Mouse (Mus musculus): Measurements from ENCODE around the gene Gm17606. TPM values are rescaled to one million over a fixed set of nuclear protein-coding genes. Genes with fewer than 3 reads are reported as not detected.

Gene Gm17606
- polyA plus RNA-seq, 1 experiment from 2014 or later = not detected

DNA sequence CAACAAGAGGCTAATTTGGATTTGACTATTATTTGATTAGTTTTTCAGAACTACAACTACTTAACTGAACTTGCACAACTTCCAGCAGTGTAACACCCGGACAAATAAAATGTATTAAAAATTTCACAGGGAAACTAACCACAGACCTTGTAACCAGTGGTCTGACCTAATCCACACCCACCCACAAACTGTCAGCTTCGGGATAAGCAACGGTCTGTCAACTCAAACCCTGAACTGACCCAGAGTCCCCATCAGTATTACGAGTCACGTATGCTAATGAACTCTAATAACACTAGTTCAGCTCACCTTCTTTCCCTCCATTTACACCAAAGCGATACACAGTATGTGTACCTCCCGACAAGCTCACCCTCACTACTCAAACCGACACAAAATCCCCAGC is 44.7 kb downstream of the Gm17606 start:
- TF ChIP-seq CTCF (IDR thresholded peaks at IDR 0.05; ENCODE audit: low read depth) = no peak
- Histone ChIP-seq H3K36me3 (ENCODE audit: insufficient read depth) (peaks cover 42% of the 10 kb centered on the region), H3K4me1 (ENCODE audit: insufficient read depth) (no peaks in the 10 kb centered on the region)

GRCm38 (mm10) chr14:54686063-54686521 is 45.3 kb downstream of the Gm17606 start, which contains the start of gene 1700123O20Rik:
TSS of gene 1700123O20Rik (plus strand) at chr14:54686216.
- WGBS = under 1% methylated on average over 41 of the region's 41 CpGs
- ATAC-seq (ENCODE audit: insufficient read depth) (peak; percentile 83), DNase-seq (peak; percentile 87)
- H3K4me3 ChIP-seq (ENCODE audit: low read depth, low read length) = peak within 1 kb of the TSS; percentile 85
- peaks cover 46% of the 10 kb centered on the region for H3K36me3 ChIP-seq (ENCODE audit: insufficient read depth)
- H3K9ac ChIP-seq = peak within 1 kb of the TSS; percentile 93
- peak within 1 kb of the TSS; percentile 78 for H3K4me2 ChIP-seq
- no peaks in the 10 kb centered on the region for H3K4me1 ChIP-seq (ENCODE audit: insufficient read depth)
- H3K9me3 ChIP-seq (ENCODE audit: low read depth, low read length) = no peaks in the 10 kb centered on the region
- H3K27me3 ChIP-seq (ENCODE audit: insufficient read depth, low read length) = no peaks in the 10 kb centered on the region
- peak within 1 kb of the TSS; percentile 96 for H3K27ac ChIP-seq (ENCODE audit: low read depth)
- peak; percentile 61 for TF ChIP-seq CTCF (IDR thresholded peaks at IDR 0.05; ENCODE audit: low read depth)

More for the DNA sequence above, 44.7 kb downstream of the Gm17606 start:
- Histone ChIP-seq H3K9ac (peak overlapping the region; percentile 93), H3K27ac (ENCODE audit: low read depth) (0 out of 2 replicates have a peak overlapping the region, but pooled peaks have one; percentile 13), H3K9me3 (ENCODE audit: low read depth, low read length) (no peaks in the 10 kb centered on the region), H3K27me3 (ENCODE audit: insufficient read depth, low read length) (no peaks in the 10 kb centered on the region), H3K4me3 (ENCODE audit: low read depth, low read length) (peak overlapping the region; percentile 85), H3K4me2 (peak overlapping the region; percentile 78)
- DNase-seq = no peak
- 9% methylated on average over 8 of the region's 8 CpGs for WGBS
- ATAC-seq (ENCODE audit: insufficient read depth) = no peak

- no peaks in the 10 kb centered on the region for H3K9me3 ChIP-seq (ENCODE audit: low read depth, low read length)
- WGBS = under 1% methylated on average over 44 of the region's 44 CpGs
- no peak for TF ChIP-seq CTCF (IDR thresholded peaks at IDR 0.05; ENCODE audit: low read depth)
- no peaks in the 10 kb centered on the region for H3K27me3 ChIP-seq (ENCODE audit: insufficient read depth, low read length)
- no peaks in the 10 kb centered on the region for H3K4me1 ChIP-seq (ENCODE audit: insufficient read depth)
- peak within 1 kb of the TSS; percentile 78 for H3K4me2 ChIP-seq
- DNase-seq (peak; percentile 100), ATAC-seq (ENCODE audit: insufficient read depth) (peak; percentile 97)
- H3K9ac ChIP-seq = peak within 1 kb of the TSS; percentile 93
- peak within 1 kb of the TSS; percentile 85 for H3K4me3 ChIP-seq (ENCODE audit: low read depth, low read length)
- H3K36me3 ChIP-seq (ENCODE audit: insufficient read depth) = peaks cover 44% of the 10 kb centered on the region
- H3K27ac ChIP-seq (ENCODE audit: low read depth) = peak within 1 kb of the TSS; percentile 96
Measured at GRCm38 (mm10) chr14:54686522-54687143, 45.9 kb downstream of the Gm17606 start, which contains the start of gene Acin1. TSS of gene Acin1 (minus strand) at chr14:54686931.

GRCm38 (mm10) chr14:54687251-54687650 is 46.5 kb downstream of the Gm17606 start:
- WGBS = 3% methylated on average over 8 of the region's 8 CpGs
- Histone ChIP-seq H3K9ac (peak overlapping the region; percentile 93), H3K9me3 (ENCODE audit: low read depth, low read length) (no peaks in the 10 kb centered on the region), H3K4me3 (ENCODE audit: low read depth, low read length) (peak overlapping the region; percentile 85), H3K27ac (ENCODE audit: low read depth) (peak overlapping the region; percentile 51; the same call in 1 of the 2 replicates), H3K27me3 (ENCODE audit: insufficient read depth, low read length) (no peaks in the 10 kb centered on the region), H3K4me2 (peak overlapping the region; percentile 78), H3K36me3 (ENCODE audit: insufficient read depth) (peaks cover 41% of the 10 kb centered on the region), H3K4me1 (ENCODE audit: insufficient read depth) (no peaks in the 10 kb centered on the region)
- ATAC-seq (ENCODE audit: insufficient read depth) (no peak), DNase-seq (peak; percentile 34)
- TF ChIP-seq CTCF (IDR thresholded peaks at IDR 0.05; ENCODE audit: low read depth) = no peak

GRCm38 (mm10) chr14:54695042-54695441 is 54.3 kb downstream of the Gm17606 start:
- ATAC-seq (ENCODE audit: insufficient read depth) (no peak), DNase-seq (no peak)
- H3K4me1 ChIP-seq (ENCODE audit: insufficient read depth) = no peaks in the 10 kb centered on the region
- H3K4me3 ChIP-seq (ENCODE audit: low read depth, low read length) = no peak overlapping the region
- no peak overlapping the region for H3K27ac ChIP-seq (ENCODE audit: low read depth)
- no peak overlapping the region for H3K4me2 ChIP-seq
- 59% methylated on average over 6 of the region's 6 CpGs for WGBS
- no peaks in the 10 kb centered on the region for H3K9me3 ChIP-seq (ENCODE audit: low read depth, low read length)
- no peak for TF ChIP-seq CTCF (IDR thresholded peaks at IDR 0.05; ENCODE audit: low read depth)
- H3K36me3 ChIP-seq (ENCODE audit: insufficient read depth) = peaks cover 24% of the 10 kb centered on the region
- no peaks in the 10 kb centered on the region for H3K27me3 ChIP-seq (ENCODE audit: insufficient read depth, low read length)
- no peak overlapping the region for H3K9ac ChIP-seq

- Histone ChIP-seq H3K4me3 (ENCODE audit: low read depth, low read length) (no peak overlapping the region), H3K4me1 (ENCODE audit: insufficient read depth) (no peaks in the 10 kb centered on the region), H3K36me3 (ENCODE audit: insufficient read depth) (peaks cover 13% of the 10 kb centered on the region), H3K27ac (ENCODE audit: low read depth) (no peak overlapping the region), H3K4me2 (no peak overlapping the region), H3K27me3 (ENCODE audit: insufficient read depth, low read length) (no peaks in the 10 kb centered on the region), H3K9me3 (ENCODE audit: low read depth, low read length) (no peaks in the 10 kb centered on the region), H3K9ac (no peak overlapping the region)
- WGBS = 83% methylated on average over 4 of the region's 4 CpGs
- no peak for TF ChIP-seq CTCF (IDR thresholded peaks at IDR 0.05; ENCODE audit: low read depth)
- ATAC-seq (ENCODE audit: insufficient read depth) (no peak), DNase-seq (no peak)
Measured at GRCm38 (mm10) chr14:54696752-54697151, 56.0 kb downstream of the Gm17606 start.

MicroRNAs within 50 kb of the gene (microRNA counts, 519-probe panel; counts per million panel counts)
- 30.5 counts per million for microRNA mmu-miR-686

Small RNA genes within 50 kb of the gene (microRNA-seq; reads per million reads assigned to microRNA genes)
- gene Mir686 (ENCODE audit: borderline number of aligned reads) = not detected
- not detected for gene Mir6948 (ENCODE audit: borderline number of aligned reads)

Other genes with a start within 250 kb of the Gm17606 start
- 7.4 and 7.6 TPM in 2 replicates for gene Slc7a7, start 223.2 kb upstream of the Gm17606 start, polyA plus RNA-seq (2014; fragmentation: Nextera tagmentation; extraction: Ambion mirVana)
- 274 and 280 TPM in 2 replicates for gene Mrpl52, start 214.0 kb upstream of the Gm17606 start, polyA plus RNA-seq (2014; fragmentation: Nextera tagmentation; extraction: Ambion mirVana)
- 182 and 187 TPM in 2 replicates for gene Mmp14, start 209.3 kb upstream of the Gm17606 start, polyA plus RNA-seq (2014; fragmentation: Nextera tagmentation; extraction: Ambion mirVana)
- gene Lrp10, start 176.8 kb upstream of the Gm17606 start, polyA plus RNA-seq (2014; fragmentation: Nextera tagmentation; extraction: Ambion mirVana) = 46.1 and 46.2 TPM in 2 replicates
- gene Rem2, start 164.9 kb upstream of the Gm17606 start, polyA plus RNA-seq (2014; fragmentation: Nextera tagmentation; extraction: Ambion mirVana) = 8.1 and 8.3 TPM in 2 replicates
- 88.2 and 96.5 TPM in 2 replicates for gene Prmt5, start 123.4 kb upstream of the Gm17606 start, polyA plus RNA-seq (2014; fragmentation: Nextera tagmentation; extraction: Ambion mirVana)
- 53.0 and 60.3 TPM in 2 replicates for gene Haus4, start 86.3 kb upstream of the Gm17606 start, polyA plus RNA-seq (2014; fragmentation: Nextera tagmentation; extraction: Ambion mirVana)
- 37.8 and 43.6 TPM in 2 replicates for gene Ajuba, start 63.4 kb upstream of the Gm17606 start, polyA plus RNA-seq (2014; fragmentation: Nextera tagmentation; extraction: Ambion mirVana)
- gene 4931414P19Rik, start 35.0 kb upstream of the Gm17606 start, polyA plus RNA-seq (2014; fragmentation: Nextera tagmentation; extraction: Ambion mirVana) = 8.3 and 9.4 TPM in 2 replicates
- gene Psmb5, start 22.9 kb upstream of the Gm17606 start, polyA plus RNA-seq (2014; fragmentation: Nextera tagmentation; extraction: Ambion mirVana) = 374 and 393 TPM in 2 replicates
- not detected in 2 replicates for gene Psmb11, start 19.5 kb upstream of the Gm17606 start, polyA plus RNA-seq (2014; fragmentation: Nextera tagmentation; extraction: Ambion mirVana)
- gene Cdh24, start 412 bp downstream of the Gm17606 start, polyA plus RNA-seq (2014; fragmentation: Nextera tagmentation; extraction: Ambion mirVana) = 5.2 and 5.4 TPM in 2 replicates
- 77.4 and 83.2 TPM in 2 replicates for gene 1700123O20Rik, start 45.3 kb downstream of the Gm17606 start, polyA plus RNA-seq (2014; fragmentation: Nextera tagmentation; extraction: Ambion mirVana)
- gene Acin1, start 46.0 kb downstream of the Gm17606 start, polyA plus RNA-seq (2014; fragmentation: Nextera tagmentation; extraction: Ambion mirVana) = 120 and 122 TPM in 2 replicates
- gene Gm29776, start 57.9 kb downstream of the Gm17606 start, polyA plus RNA-seq (2014; fragmentation: Nextera tagmentation; extraction: Ambion mirVana) = 0.12 and 0.15 TPM in 2 replicates
- gene Cebpe, start 71.2 kb downstream of the Gm17606 start, polyA plus RNA-seq (2014; fragmentation: Nextera tagmentation; extraction: Ambion mirVana) = not detected in 2 replicates
- gene Slc7a8, start 141.0 kb downstream of the Gm17606 start, polyA plus RNA-seq (2014; fragmentation: Nextera tagmentation; extraction: Ambion mirVana) = 2.7 and 3.0 TPM in 2 replicates
- not detected in 2 replicates for gene Rnf212b, start 173.2 kb downstream of the Gm17606 start, polyA plus RNA-seq (2014; fragmentation: Nextera tagmentation; extraction: Ambion mirVana)
- gene Homez, start 230.0 kb downstream of the Gm17606 start, polyA plus RNA-seq (2014; fragmentation: Nextera tagmentation; extraction: Ambion mirVana) = 10.4 and 13.2 TPM in 2 replicates
- gene Ppp1r3e, start 236.6 kb downstream of the Gm17606 start, polyA plus RNA-seq (2014; fragmentation: Nextera tagmentation; extraction: Ambion mirVana) = 1.5 and 1.6 TPM in 2 replicates
- 3.4 and 3.9 TPM in 2 replicates for gene Bcl2l2, start 242.4 kb downstream of the Gm17606 start, polyA plus RNA-seq (2014; fragmentation: Nextera tagmentation; extraction: Ambion mirVana)
- gene Gm20521, start 242.5 kb downstream of the Gm17606 start, polyA plus RNA-seq (2014; fragmentation: Nextera tagmentation; extraction: Ambion mirVana) = not detected in 2 replicates

All from lung, embryonic 14.5 days (tissue).